Mouse (Mus musculus) liver, postnatal 0 days (tissue): ENCODE data around the gene Ap2b1.

Experiments
- CTCF ChIP-seq: sonication (generic); IDR thresholded peaks from 2 replicates; pipeline ENCODE4 v1.5.1; 2016; ENCODE audit warnings: antibody characterized with exemption, low read depth
- EP300 ChIP-seq: IDR thresholded peaks from 2 replicates; pipeline ENCODE4 v1.6.1; 2016; ENCODE audit warnings: antibody characterized with exemption, low read depth, mild to moderate bottlenecking

- TF ChIP-seq CTCF = no peak
- no peak for TF ChIP-seq EP300
Measured at GRCm38 (mm10) chr11:83403787-83404186, 105.0 kb downstream of the Ap2b1 start.
